Mouse (Mus musculus) gastrocnemius, postnatal 4 days (tissue): ENCODE data around the gene Abca13. TPM values are rescaled to one million over a fixed set of nuclear protein-coding genes. Genes with fewer than 3 reads are reported as not detected.
"Not testable (repeated sequence)": the region's sequence is repeated elsewhere in the genome, so short reads cannot be mapped to it uniquely, and the experiment has no call there.

ENCODE experiments used
- DNase-seq, 2 experiments: peaks; one replicate each; pipeline ENCODE4 v3.0.0; 2021 to 2022; ENCODE audit warnings: low spot score in 2 of 2, mixed read lengths in 2 of 2
- long read RNA-seq, 2 experiments: library from polyadenylated mRNA; stranded (forward); transcript quantifications; one replicate each; pipeline ENCODE4 v2.0.0; 2021
- total RNA-seq, 2 experiments: library from RNA; stranded (reverse); gene quantifications; 2 replicates each; pipeline ENCODE4 v1.2.3; 2021

Gene Abca13
- total RNA-seq, result under 1 TPM in 1 of 2 experiments, not detected in 1; 0.03 TPM
- long read RNA-seq, experiment 1, result 0 reads
- long read RNA-seq, experiment 2, result 0 reads

- no peak for DNase-seq
Observed at GRCm38 (mm10) chr11:9191555-9192131, at the start of gene Abca13. Gene Abca13, plus strand, starts transcription at chr11:9191942.

GRCm38 (mm10) chr11:9145113-9145512 is 46.6 kb upstream of the Abca13 start:
- DNase-seq, result no peak

GRCm38 (mm10) chr11:9146115-9146514 is 45.6 kb upstream of the Abca13 start:
- no peak for DNase-seq

- DNase-seq, result no peak
Observed at GRCm38 (mm10) chr11:9146683-9147082, 45.1 kb upstream of the Abca13 start.

GRCm38 (mm10) chr11:9148206-9148605 is 43.5 kb upstream of the Abca13 start:
- no peak for DNase-seq

GRCm38 (mm10) chr11:9150403-9150802 is 41.3 kb upstream of the Abca13 start:
- DNase-seq, result not testable (repeated sequence)

GRCm38 (mm10) chr11:9159953-9160352 is 31.8 kb upstream of the Abca13 start:
- no peak for DNase-seq

- no peak for DNase-seq
Observed at GRCm38 (mm10) chr11:9167331-9167730, 24.4 kb upstream of the Abca13 start.

GRCm38 (mm10) chr11:9181477-9181876 is 10.3 kb upstream of the Abca13 start:
- no peak for DNase-seq

- DNase-seq, result not testable (repeated sequence)
Observed at GRCm38 (mm10) chr11:9189471-9189870, 2.3 kb upstream of the Abca13 start.

GRCm38 (mm10) chr11:9190772-9191554 is 779 bp upstream of the Abca13 start:
- DNase-seq, result no peak

- DNase-seq, result no peak
Observed at GRCm38 (mm10) chr11:9194861-9195260, 3.1 kb downstream of the Abca13 start.

GRCm38 (mm10) chr11:9199868-9200267 is 8.1 kb downstream of the Abca13 start:
- no peak for DNase-seq

GRCm38 (mm10) chr11:9210707-9211106 is 19.0 kb downstream of the Abca13 start:
- DNase-seq, result no peak

- DNase-seq, result no peak
Observed at GRCm38 (mm10) chr11:9213580-9213979, 21.8 kb downstream of the Abca13 start.

- no peak for DNase-seq
Observed at GRCm38 (mm10) chr11:9216252-9216651, 24.5 kb downstream of the Abca13 start.

- no peak for DNase-seq
Observed at GRCm38 (mm10) chr11:9220501-9220900, 28.8 kb downstream of the Abca13 start.

GRCm38 (mm10) chr11:9221646-9222045 is 29.9 kb downstream of the Abca13 start:
- no peak for DNase-seq

GRCm38 (mm10) chr11:9226399-9226798 is 34.7 kb downstream of the Abca13 start:
- no peak for DNase-seq

GRCm38 (mm10) chr11:9249627-9250026 is 57.9 kb downstream of the Abca13 start:
- DNase-seq, result not testable (repeated sequence)

GRCm38 (mm10) chr11:9263072-9263471 is 71.3 kb downstream of the Abca13 start:
- not testable (repeated sequence) for DNase-seq

- DNase-seq, result no peak
Observed at GRCm38 (mm10) chr11:9269090-9269489, 77.3 kb downstream of the Abca13 start.

- no peak for DNase-seq
Observed at GRCm38 (mm10) chr11:9285204-9285603, 93.5 kb downstream of the Abca13 start.
